Mouse (Mus musculus) kidney, postnatal 0 days (tissue): ENCODE results near the gene Aco2. TPM values are rescaled to one million over a fixed set of nuclear protein-coding genes. Genes with fewer than 3 reads are reported as not detected.

ENCODE experiments used
- ATAC-seq: fragments of 200-750 bp; cut with Nextera tagmentation; replicated peaks from 2 replicates; pipeline ENCODE4 v1.8.0; 2017; ENCODE audit warnings: low read depth, moderate number of reproducible peaks, moderate TSS enrichment, moderate library complexity; ENCODE audit not compliant: low FRiP score
- DNase-seq: peaks from one replicate; pipeline ENCODE4 v3.0.0-alpha.2; 2016; ENCODE audit warnings: low spot score
- H3K27ac ChIP-seq: fragments of 300-500 bp; sonication (generic); 2 replicates; pipeline ENCODE4 v1.5.1; 2014; ENCODE audit warnings: mild to moderate bottlenecking
- H3K27me3 ChIP-seq: fragments of 300-500 bp; sonication (generic); 2 replicates; pipeline ENCODE4 v1.6.1; 2014; ENCODE audit warnings: low read length, mixed read lengths; ENCODE audit not compliant: insufficient read depth
- H3K36me3 ChIP-seq: fragments of 300-500 bp; sonication (generic); 2 replicates; pipeline ENCODE4 v1.6.1; 2014; ENCODE audit warnings: low read length, mixed read lengths; ENCODE audit not compliant: insufficient read depth
- H3K4me1 ChIP-seq: fragments of 300-500 bp; sonication (generic); replicated peaks from 2 replicates; pipeline ENCODE4 v1.6.1; 2014; ENCODE audit warnings: antibody characterized with exemption, low read length, mixed read lengths; ENCODE audit not compliant: insufficient read depth
- H3K4me2 ChIP-seq: fragments of 300-500 bp; sonication (generic); 2 replicates; pipeline ENCODE4 v1.6.1; 2014; ENCODE audit warnings: mild to moderate bottlenecking, low read length, moderate library complexity, mixed read lengths
- H3K4me3 ChIP-seq: fragments of 300-500 bp; sonication (generic); replicated peaks from 2 replicates; pipeline ENCODE4 v1.5.1; 2014; ENCODE audit warnings: low read depth, low read length
- H3K9ac ChIP-seq: fragments of 300-500 bp; sonication (generic); 2 replicates; pipeline ENCODE4 v1.6.1; 2014; ENCODE audit warnings: low read depth, low read length
- H3K9me3 ChIP-seq: fragments of 300-500 bp; sonication (generic); replicated peaks from 2 replicates; pipeline ENCODE4 v1.6.1; 2016; ENCODE audit warnings: low read length, inconsistent platforms, mixed read lengths
- CTCF ChIP-seq: IDR thresholded peaks from 2 replicates; pipeline ENCODE4 v1.5.1; 2016; ENCODE audit warnings: antibody characterized with exemption, low read depth, mild to moderate bottlenecking, moderate library complexity
- WGBS: fragments of 180-500 bp; shearing (Covaris S2); extraction: QIAGEN DNeasy Blood & Tissue Kit; methylation state at CpG from one replicate; pipeline ENCODE4 v1.1.7; 2014; 5-methylcytosine and 5-hydroxymethylcytosine counted together
- polyA plus RNA-seq: library from polyadenylated mRNA; unstranded; fragments of >200 nt; fragmentation: Nextera tagmentation; extraction: Ambion mirVana; gene quantifications from 2 replicates; pipeline ENCODE4 v1.2.1, GENCODE M21; 2015

Gene Aco2
- polyA plus RNA-seq, 1 experiment from 2014 or later: 263 TPM

GRCm38 (mm10) chr15:81836966-81837920 is 34.9 kb upstream of the Aco2 start:
- WGBS: 65% methylated on average over 7 of the region's 7 CpGs
- no peak for TF ChIP-seq CTCF
- H3K9me3 ChIP-seq: no peaks in the 10 kb centered on the region
- no peaks in the 10 kb centered on the region for H3K27me3 ChIP-seq
- ATAC-seq (no peak), DNase-seq (no peak)
- no peak overlapping the region for H3K27ac ChIP-seq
- H3K36me3 ChIP-seq: no peaks in the 10 kb centered on the region
- peaks cover 19% of the 10 kb centered on the region for H3K4me1 ChIP-seq
- peak overlapping the region; percentile 58; the same call in 1 of the 2 replicates for H3K4me2 ChIP-seq
- H3K9ac ChIP-seq: no peak overlapping the region
- H3K4me3 ChIP-seq: no peak overlapping the region

- no peaks in the 10 kb centered on the region for H3K27me3 ChIP-seq
- no peak for DNase-seq
- no peak for ATAC-seq
- no peak overlapping the region for H3K9ac ChIP-seq
- no peak overlapping the region for H3K4me2 ChIP-seq
- no peak overlapping the region for H3K4me3 ChIP-seq
- no peaks in the 10 kb centered on the region for H3K9me3 ChIP-seq
- peaks cover 19% of the 10 kb centered on the region for H3K4me1 ChIP-seq
- TF ChIP-seq CTCF: no peak
- WGBS: 59% methylated on average over 14 of the region's 14 CpGs
- no peak overlapping the region for H3K27ac ChIP-seq
- no peaks in the 10 kb centered on the region for H3K36me3 ChIP-seq
Measured at GRCm38 (mm10) chr15:81838554-81839235, 33.4 kb upstream of the Aco2 start.

GRCm38 (mm10) chr15:81839634-81840033 is 32.5 kb upstream of the Aco2 start:
- TF ChIP-seq CTCF: no peak
- Histone ChIP-seq H3K4me1 (peaks cover 19% of the 10 kb centered on the region), H3K4me2 (no peak overlapping the region), H3K27ac (no peak overlapping the region), H3K9me3 (no peaks in the 10 kb centered on the region), H3K4me3 (no peak overlapping the region), H3K9ac (no peak overlapping the region; the same call in 1 of the 2 replicates), H3K36me3 (no peaks in the 10 kb centered on the region), H3K27me3 (no peaks in the 10 kb centered on the region)
- ATAC-seq: peak; percentile 47; the same call in 1 of the 2 replicates
- whole genome bisulfite sequencing: 58% methylated on average over 5 of the region's 5 CpGs
- peak; percentile 51 for DNase-seq

GRCm38 (mm10) chr15:81840306-81840705 is 31.8 kb upstream of the Aco2 start:
- WGBS: 84% methylated on average over 7 of the region's 7 CpGs
- TF ChIP-seq CTCF: no peak
- H3K27ac ChIP-seq: no peak overlapping the region

GRCm38 (mm10) chr15:81842275-81842674 is 29.8 kb upstream of the Aco2 start:
- H3K27me3 ChIP-seq: no peaks in the 10 kb centered on the region
- H3K27ac ChIP-seq: no peak overlapping the region
- 0 out of 2 replicates have a peak, but pooled peaks cover 4% of the 10 kb centered on the region for H3K4me1 ChIP-seq
- H3K36me3 ChIP-seq: peaks cover 4% of the 10 kb centered on the region; the same call in 1 of the 2 replicates
- H3K9ac ChIP-seq: no peak overlapping the region
- no peaks in the 10 kb centered on the region for H3K9me3 ChIP-seq
- no peak for ATAC-seq
- no peak overlapping the region for H3K4me3 ChIP-seq
- H3K4me2 ChIP-seq: no peak overlapping the region
- 89% methylated on average over 7 of the region's 7 CpGs for WGBS
- DNase-seq: no peak
- TF ChIP-seq CTCF: no peak

More at GRCm38 (mm10) chr15:81840306-81840705, 31.8 kb upstream of the Aco2 start:
- H3K9me3 ChIP-seq: no peaks in the 10 kb centered on the region
- H3K9ac ChIP-seq: no peak overlapping the region
- H3K4me1 ChIP-seq: peaks cover 19% of the 10 kb centered on the region
- H3K4me3 ChIP-seq: no peak overlapping the region
- no peaks in the 10 kb centered on the region for H3K36me3 ChIP-seq
- DNase-seq (no peak), ATAC-seq (no peak)
- H3K4me2 ChIP-seq: no peak overlapping the region
- H3K27me3 ChIP-seq: no peaks in the 10 kb centered on the region

GRCm38 (mm10) chr15:81845033-81845625 is 27.0 kb upstream of the Aco2 start:
- 52% methylated on average over 5 of the region's 5 CpGs for WGBS
- no peaks in the 10 kb centered on the region for H3K9me3 ChIP-seq
- TF ChIP-seq CTCF: no peak
- DNase-seq: no peak
- H3K36me3 ChIP-seq: peaks cover 17% of the 10 kb centered on the region; the same call in 1 of the 2 replicates
- no peak overlapping the region for H3K4me2 ChIP-seq
- no peak overlapping the region for H3K9ac ChIP-seq
- H3K4me3 ChIP-seq: no peak overlapping the region
- H3K27me3 ChIP-seq: no peaks in the 10 kb centered on the region
- 0 out of 2 replicates have a peak, but pooled peaks have one; percentile 30 for ATAC-seq
- no peaks in the 10 kb centered on the region for H3K4me1 ChIP-seq
- H3K27ac ChIP-seq: peak overlapping the region; percentile 58
